Mouse (Mus musculus): Measurements from ENCODE around the gene Dpep1. TPM values are rescaled to one million over a fixed set of nuclear protein-coding genes. Genes with fewer than 3 reads are reported as not detected.
A peak's percentile ranks its signal among the peaks of the same experiment; 100 is the strongest.
"Not testable (repeated sequence)": the region's sequence is repeated elsewhere in the genome, so short reads cannot be mapped to it uniquely, and the experiment has no call there.

The Dpep1 gene
- polyA plus RNA-seq, 1 experiment from 2014 or later = 3.1 TPM

DNA sequence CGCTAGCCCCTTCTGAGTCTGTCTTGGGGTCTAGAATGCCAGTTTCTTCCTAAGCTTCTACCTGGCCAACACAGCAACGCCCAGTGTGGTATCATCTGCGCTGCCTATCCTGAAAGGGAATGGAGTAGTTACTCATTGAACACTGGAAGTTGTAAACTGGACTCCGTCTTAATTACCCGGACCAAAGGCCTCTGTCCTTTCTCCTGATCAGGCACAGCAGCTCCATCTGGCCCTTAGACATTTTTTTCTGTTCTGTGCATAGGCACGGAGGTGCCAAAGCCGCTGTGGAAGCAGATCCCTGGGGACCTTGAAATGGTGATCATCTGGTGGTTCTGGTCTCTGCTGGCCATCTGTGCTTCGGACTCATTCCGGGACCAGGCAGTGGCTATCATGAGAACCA is 7.7 kb downstream of the Dpep1 start:
- Histone ChIP-seq H3K27ac (replicated peaks; ENCODE audit: low read depth, low read length) (no peak overlapping the region), H3K36me3 (ENCODE audit: control insufficient read depth, insufficient read depth, low read length) (no peaks in the 10 kb centered on the region), H3K9ac (ENCODE audit: low read length) (no peak overlapping the region), H3K4me1 (ENCODE audit: control insufficient read depth, insufficient read depth, low read length) (peaks cover 3% of the 10 kb centered on the region; the same call in 1 of the 2 replicates), H3K9me3 (ENCODE audit: control insufficient read depth, low read length) (no peaks in the 10 kb centered on the region), H3K4me3 (ENCODE audit: low read depth, low read length) (no peak overlapping the region), H3K27me3 (ENCODE audit: control insufficient read depth, insufficient read depth, low read length) (no peaks in the 10 kb centered on the region), H3K4me2 (ENCODE audit: low read depth, severe bottlenecking) (no peak overlapping the region)
- 88% methylated on average over 9 of the region's 9 CpGs for WGBS
- DNase-seq (ENCODE audit: low spot score) = no peak
- no peak for ATAC-seq (ENCODE audit: insufficient number of reproducible peaks, low FRiP score, low TSS enrichment, low read depth)

GRCm38 (mm10) chr8:123197016-123197415 is 11.0 kb downstream of the Dpep1 start:
- 75% methylated on average over 5 of the region's 5 CpGs for WGBS
- DNase-seq (ENCODE audit: low spot score); ATAC-seq (ENCODE audit: insufficient number of reproducible peaks, low FRiP score, low TSS enrichment, low read depth): not testable (repeated sequence)

DNA sequence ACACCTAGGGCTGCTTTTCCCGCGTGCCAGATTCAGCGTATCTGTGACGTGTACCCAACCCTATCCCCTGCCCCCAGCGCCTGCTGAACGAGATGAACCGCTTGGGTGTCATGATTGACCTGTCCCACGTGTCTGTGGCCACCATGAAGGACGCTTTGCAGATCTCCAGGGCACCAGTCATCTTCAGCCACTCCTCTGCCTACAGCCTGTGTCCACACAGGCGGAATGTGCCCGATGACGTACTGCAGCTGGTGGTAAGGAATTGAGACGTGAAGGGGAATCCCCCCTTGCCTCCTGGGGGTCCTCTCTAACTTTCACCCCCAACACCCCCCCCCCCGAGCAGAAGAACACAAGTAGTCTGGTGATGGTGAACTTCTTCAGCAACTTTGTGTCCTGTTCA is 13.8 kb downstream of the Dpep1 start:
- ATAC-seq (ENCODE audit: insufficient number of reproducible peaks, low FRiP score, low TSS enrichment, low read depth) = no peak
- no peaks in the 10 kb centered on the region for H3K4me1 ChIP-seq (ENCODE audit: control insufficient read depth, insufficient read depth, low read length)
- WGBS = 73% methylated on average over 14 of the region's 14 CpGs
- no peak overlapping the region for H3K9ac ChIP-seq (ENCODE audit: low read length)
- H3K36me3 ChIP-seq (ENCODE audit: control insufficient read depth, insufficient read depth, low read length) = no peaks in the 10 kb centered on the region
- H3K27me3 ChIP-seq (ENCODE audit: control insufficient read depth, insufficient read depth, low read length) = no peaks in the 10 kb centered on the region
- H3K4me2 ChIP-seq (ENCODE audit: low read depth, severe bottlenecking) = no peak overlapping the region
- no peak overlapping the region for H3K4me3 ChIP-seq (ENCODE audit: low read depth, low read length)
- H3K27ac ChIP-seq (replicated peaks; ENCODE audit: low read depth, low read length) = no peak overlapping the region
- no peaks in the 10 kb centered on the region for H3K9me3 ChIP-seq (ENCODE audit: control insufficient read depth, low read length)
- no peak for DNase-seq (ENCODE audit: low spot score)

More at GRCm38 (mm10) chr8:123197016-123197415, 11.0 kb downstream of the Dpep1 start:
- not testable (repeated sequence) for H3K9me3 ChIP-seq (ENCODE audit: control insufficient read depth, low read length); H3K9ac ChIP-seq (ENCODE audit: low read length); H3K4me2 ChIP-seq (ENCODE audit: low read depth, severe bottlenecking); H3K4me3 ChIP-seq (ENCODE audit: low read depth, low read length); H3K4me1 ChIP-seq (ENCODE audit: control insufficient read depth, insufficient read depth, low read length); H3K27ac ChIP-seq (replicated peaks; ENCODE audit: low read depth, low read length); H3K36me3 ChIP-seq (ENCODE audit: control insufficient read depth, insufficient read depth, low read length); H3K27me3 ChIP-seq (ENCODE audit: control insufficient read depth, insufficient read depth, low read length)

- H3K9me3 ChIP-seq (ENCODE audit: control insufficient read depth, low read length) = no peaks in the 10 kb centered on the region
- peaks cover 2% of the 10 kb centered on the region; the same call in 1 of the 2 replicates for H3K36me3 ChIP-seq (ENCODE audit: control insufficient read depth, insufficient read depth, low read length)
- H3K9ac ChIP-seq (ENCODE audit: low read length) = no peak overlapping the region
- no peak overlapping the region for H3K4me2 ChIP-seq (ENCODE audit: low read depth, severe bottlenecking)
- no peaks in the 10 kb centered on the region for H3K4me1 ChIP-seq (ENCODE audit: control insufficient read depth, insufficient read depth, low read length)
- 35% methylated on average over 5 of the region's 5 CpGs for whole genome bisulfite sequencing
- no peak overlapping the region for H3K4me3 ChIP-seq (ENCODE audit: low read depth, low read length)
- peak; percentile 92 for DNase-seq (ENCODE audit: low spot score)
- no peak overlapping the region for H3K27ac ChIP-seq (replicated peaks; ENCODE audit: low read depth, low read length)
- 0 out of 2 replicates have a peak, but pooled peaks have one; percentile 11 for ATAC-seq (ENCODE audit: insufficient number of reproducible peaks, low FRiP score, low TSS enrichment, low read depth)
- no peaks in the 10 kb centered on the region for H3K27me3 ChIP-seq (ENCODE audit: control insufficient read depth, insufficient read depth, low read length)
Measured at GRCm38 (mm10) chr8:123202288-123202687, 16.2 kb downstream of the Dpep1 start.

DNA sequence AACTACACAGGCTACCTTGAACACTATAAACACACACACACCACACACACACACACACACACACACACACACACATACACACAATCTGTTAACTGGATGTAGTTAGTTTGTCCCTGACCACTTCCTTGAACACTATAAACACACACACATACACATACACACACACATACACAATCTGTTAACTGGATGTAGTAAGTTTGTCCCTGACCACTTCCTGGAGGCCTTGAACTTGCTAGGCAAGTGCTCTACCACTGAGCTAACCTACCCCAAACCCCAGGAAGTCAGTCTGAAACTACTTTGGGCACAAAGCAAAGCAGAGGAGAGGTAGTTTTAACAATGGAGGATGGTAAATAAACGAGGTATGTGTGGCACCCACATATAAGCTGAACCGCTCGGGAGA is 17.5 kb downstream of the Dpep1 start:
- Histone ChIP-seq H3K4me3 (ENCODE audit: low read depth, low read length) (no peak overlapping the region), H3K4me1 (ENCODE audit: control insufficient read depth, insufficient read depth, low read length) (no peaks in the 10 kb centered on the region), H3K36me3 (ENCODE audit: control insufficient read depth, insufficient read depth, low read length) (peaks cover 5% of the 10 kb centered on the region; the same call in 1 of the 2 replicates), H3K9ac (ENCODE audit: low read length) (no peak overlapping the region), H3K9me3 (ENCODE audit: control insufficient read depth, low read length) (no peaks in the 10 kb centered on the region), H3K4me2 (ENCODE audit: low read depth, severe bottlenecking) (no peak overlapping the region), H3K27me3 (ENCODE audit: control insufficient read depth, insufficient read depth, low read length) (no peaks in the 10 kb centered on the region), H3K27ac (replicated peaks; ENCODE audit: low read depth, low read length) (no peak overlapping the region)
- ATAC-seq (ENCODE audit: insufficient number of reproducible peaks, low FRiP score, low TSS enrichment, low read depth) (no peak), DNase-seq (ENCODE audit: low spot score) (no peak)
- WGBS = 88% methylated on average over 3 of the region's 3 CpGs

GRCm38 (mm10) chr8:123211876-123212275 is 25.8 kb downstream of the Dpep1 start:
- Histone ChIP-seq H3K4me2 (ENCODE audit: low read depth, severe bottlenecking) (peak overlapping the region; percentile 90), H3K27me3 (ENCODE audit: control insufficient read depth, insufficient read depth, low read length) (no peaks in the 10 kb centered on the region), H3K27ac (replicated peaks; ENCODE audit: low read depth, low read length) (no peak overlapping the region), H3K9ac (ENCODE audit: low read length) (peak overlapping the region; percentile 86), H3K4me3 (ENCODE audit: low read depth, low read length) (peak overlapping the region; percentile 79), H3K9me3 (ENCODE audit: control insufficient read depth, low read length) (no peaks in the 10 kb centered on the region), H3K4me1 (ENCODE audit: control insufficient read depth, insufficient read depth, low read length) (peaks cover 10% of the 10 kb centered on the region; the same call in 1 of the 2 replicates), H3K36me3 (ENCODE audit: control insufficient read depth, insufficient read depth, low read length) (peaks cover 10% of the 10 kb centered on the region)
- no peak for DNase-seq (ENCODE audit: low spot score)
- no peak for ATAC-seq (ENCODE audit: insufficient number of reproducible peaks, low FRiP score, low TSS enrichment, low read depth)
- WGBS = 57% methylated on average over 10 of the region's 10 CpGs

- Histone ChIP-seq H3K4me3 (ENCODE audit: low read depth, low read length) (peak within 1 kb of the TSS; percentile 79), H3K36me3 (ENCODE audit: control insufficient read depth, insufficient read depth, low read length) (peaks cover 7% of the 10 kb centered on the region), H3K4me2 (ENCODE audit: low read depth, severe bottlenecking) (peak within 1 kb of the TSS; percentile 90), H3K27me3 (ENCODE audit: control insufficient read depth, insufficient read depth, low read length) (no peaks in the 10 kb centered on the region), H3K4me1 (ENCODE audit: control insufficient read depth, insufficient read depth, low read length) (peaks cover 10% of the 10 kb centered on the region; the same call in 1 of the 2 replicates), H3K9ac (ENCODE audit: low read length) (peak within 1 kb of the TSS; percentile 86), H3K27ac (replicated peaks; ENCODE audit: low read depth, low read length) (no peak within 1 kb of the TSS), H3K9me3 (ENCODE audit: control insufficient read depth, low read length) (no peaks in the 10 kb centered on the region)
- WGBS = under 1% methylated on average over 74 of the region's 76 CpGs
- DNase-seq (ENCODE audit: low spot score) = peak; percentile 97
- ATAC-seq (ENCODE audit: insufficient number of reproducible peaks, low FRiP score, low TSS enrichment, low read depth) = peak; percentile 95
Measured at GRCm38 (mm10) chr8:123212321-123213117, 26.5 kb downstream of the Dpep1 start, which contains the start of the genes Chmp1a and Spata33. Chmp1a (minus strand) TSS chr8:123212763. Spata33 (plus strand) TSS chr8:123212832.

GRCm38 (mm10) chr8:123213118-123213772 is 27.2 kb downstream of the Dpep1 start:
- ATAC-seq (ENCODE audit: insufficient number of reproducible peaks, low FRiP score, low TSS enrichment, low read depth) = 0 out of 2 replicates have a peak, but pooled peaks have one; percentile 16
- Histone ChIP-seq H3K9ac (ENCODE audit: low read length) (peak overlapping the region; percentile 58), H3K4me3 (ENCODE audit: low read depth, low read length) (peak overlapping the region; percentile 79), H3K27me3 (ENCODE audit: control insufficient read depth, insufficient read depth, low read length) (no peaks in the 10 kb centered on the region), H3K36me3 (ENCODE audit: control insufficient read depth, insufficient read depth, low read length) (peaks cover 7% of the 10 kb centered on the region), H3K4me2 (ENCODE audit: low read depth, severe bottlenecking) (peak overlapping the region; percentile 90), H3K27ac (replicated peaks; ENCODE audit: low read depth, low read length) (no peak overlapping the region), H3K4me1 (ENCODE audit: control insufficient read depth, insufficient read depth, low read length) (peaks cover 10% of the 10 kb centered on the region; the same call in 1 of the 2 replicates), H3K9me3 (ENCODE audit: control insufficient read depth, low read length) (no peaks in the 10 kb centered on the region)
- WGBS = 14% methylated on average over 22 of the region's 22 CpGs
- DNase-seq (ENCODE audit: low spot score) = no peak
